Mouse (Mus musculus): ENCODE measurements around the gene Csad.

DNA sequence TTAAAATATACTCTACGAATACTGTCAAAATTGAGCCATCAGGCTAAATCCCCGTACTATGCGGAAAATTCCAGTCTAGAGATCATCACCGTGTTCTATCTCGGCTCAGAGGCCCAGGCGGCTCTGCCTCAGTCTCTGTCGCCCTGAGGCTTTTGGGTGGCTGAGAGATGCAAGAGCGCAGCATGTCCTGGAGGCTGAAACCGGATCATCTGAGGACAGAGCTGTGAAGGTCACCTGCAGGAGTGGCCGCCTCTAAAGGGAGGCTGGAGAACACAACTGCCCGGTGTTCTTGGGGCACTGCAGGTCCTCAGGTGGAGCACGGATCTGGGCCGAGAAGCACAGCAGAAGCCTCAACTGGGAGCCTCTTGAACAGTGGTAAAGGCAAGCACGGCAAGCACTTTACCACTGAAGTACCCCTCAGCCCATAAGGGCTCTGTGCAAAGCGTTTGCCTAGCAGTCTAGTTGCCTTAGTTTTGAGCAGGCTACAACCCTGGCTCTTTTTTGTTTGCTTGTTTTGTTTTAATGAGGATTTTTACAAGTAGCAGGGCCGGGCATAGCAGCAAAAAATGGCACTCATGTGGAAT, 28.7 kb downstream of the Csad start:
- TF ChIP-seq POLR2A (IDR thresholded peaks at IDR 0.05; ENCODE audit: low read depth, low read length) (no peak), CTCF (IDR thresholded peaks at IDR 0.05; ENCODE audit: borderline replicate concordance, insufficient read depth, low read length) (no peak)
